Mouse (Mus musculus) kidney, adult 11 months (tissue): Measurements from ENCODE around the gene Dapp1.
"Not testable (repeated sequence)": the region's sequence is repeated elsewhere in the genome, so short reads cannot be mapped to it uniquely, and the experiment has no call there.

Experiments used
- DNase-seq: peaks from one replicate; pipeline ENCODE4 v3.0.0; 2022

The Dapp1 gene

DNA sequence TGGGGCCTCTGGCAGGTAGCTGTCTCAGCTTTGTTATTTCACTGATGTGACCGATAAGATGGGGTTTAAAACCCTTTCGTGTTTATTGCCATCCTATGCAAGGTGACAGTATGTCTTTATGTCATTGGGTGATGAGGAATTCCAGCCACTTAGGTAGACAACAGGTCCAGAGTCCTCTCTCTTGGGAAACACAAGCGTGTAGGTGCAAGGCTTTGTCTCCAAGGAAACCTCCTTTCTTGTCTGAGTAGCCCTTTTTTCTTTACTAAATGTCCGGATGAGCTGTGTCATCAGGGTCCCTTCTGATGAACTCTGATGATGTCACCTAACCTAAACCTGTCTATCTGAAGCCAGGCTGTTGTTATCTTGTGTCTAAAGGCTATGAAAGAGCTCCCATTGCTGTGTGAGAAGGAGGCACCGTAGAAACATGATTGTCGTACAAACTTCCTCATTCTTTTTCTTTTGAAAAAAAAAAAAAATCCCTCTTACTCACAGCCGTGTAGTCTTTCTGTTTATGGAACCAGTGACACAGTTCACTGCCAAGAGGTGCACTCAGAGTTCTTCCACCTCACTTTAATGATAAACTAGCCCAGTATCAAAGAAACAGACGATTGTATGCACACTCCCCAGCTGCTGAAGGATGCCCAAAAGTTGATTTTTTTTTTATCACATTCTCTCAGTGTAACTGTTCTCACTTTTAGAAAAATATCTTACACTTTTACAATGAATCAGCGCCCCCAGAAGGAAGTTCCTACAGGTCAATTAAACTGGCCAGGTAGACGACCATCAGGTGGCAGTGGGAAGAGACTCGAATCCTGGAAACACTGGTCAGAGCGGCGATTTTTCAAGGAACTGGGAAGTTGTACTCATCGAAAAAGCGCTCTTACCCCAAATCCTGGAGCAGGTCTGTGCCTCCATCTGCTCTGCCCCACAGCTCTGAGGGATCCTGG, 637 bp downstream of the Dapp1 start:
- DNase-seq, result no peak

DNA sequence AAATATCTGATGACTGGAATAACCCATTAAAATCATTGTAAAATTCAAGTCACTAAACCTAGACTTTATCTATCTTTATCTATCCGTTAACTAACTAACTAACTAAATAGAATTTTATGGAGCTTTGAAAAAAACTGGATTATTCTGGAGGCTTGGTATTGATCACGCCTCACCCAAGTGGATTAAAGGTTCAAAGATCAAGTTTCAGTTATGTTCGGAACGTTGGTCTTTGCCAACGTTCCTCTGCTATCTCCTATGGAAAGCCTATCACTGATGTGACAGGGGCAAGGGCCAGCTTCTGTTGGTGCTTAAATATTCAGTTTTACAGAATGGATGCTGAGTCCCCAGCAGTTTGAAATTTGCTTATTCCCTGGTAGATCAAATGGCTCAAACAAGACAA, 3.1 kb downstream of the Dapp1 start:
- DNase-seq, result no peak

DNA sequence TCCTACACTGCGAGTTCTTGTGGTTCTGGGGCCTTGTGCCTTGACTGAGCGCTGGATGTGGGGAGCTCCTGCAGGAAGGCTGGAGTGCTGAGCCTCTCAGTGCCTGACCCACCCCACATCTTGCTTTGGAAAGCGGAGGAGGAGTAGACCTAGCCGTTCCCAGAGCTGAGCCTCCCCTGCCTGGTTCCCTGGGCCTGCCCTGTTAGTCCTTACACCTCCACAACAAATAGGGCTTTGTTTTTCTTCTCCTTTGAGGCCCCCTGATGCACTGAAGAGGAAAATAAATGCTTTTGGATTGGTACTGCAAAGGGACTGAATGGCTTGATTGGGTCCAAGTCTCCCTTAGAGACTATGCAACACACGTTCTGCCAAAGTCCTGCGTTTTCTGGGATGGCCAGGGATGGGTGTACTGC, 3.7 kb downstream of the Dapp1 start:
- no peak for DNase-seq

- no peak for DNase-seq
Observed at GRCm38 (mm10) chr3:137976943-137977628, 4.3 kb downstream of the Dapp1 start.

- DNase-seq, result no peak
Observed at GRCm38 (mm10) chr3:137975856-137976423, 5.4 kb downstream of the Dapp1 start.

GRCm38 (mm10) chr3:137975435-137975834, 5.9 kb downstream of the Dapp1 start:
- no peak for DNase-seq

DNA sequence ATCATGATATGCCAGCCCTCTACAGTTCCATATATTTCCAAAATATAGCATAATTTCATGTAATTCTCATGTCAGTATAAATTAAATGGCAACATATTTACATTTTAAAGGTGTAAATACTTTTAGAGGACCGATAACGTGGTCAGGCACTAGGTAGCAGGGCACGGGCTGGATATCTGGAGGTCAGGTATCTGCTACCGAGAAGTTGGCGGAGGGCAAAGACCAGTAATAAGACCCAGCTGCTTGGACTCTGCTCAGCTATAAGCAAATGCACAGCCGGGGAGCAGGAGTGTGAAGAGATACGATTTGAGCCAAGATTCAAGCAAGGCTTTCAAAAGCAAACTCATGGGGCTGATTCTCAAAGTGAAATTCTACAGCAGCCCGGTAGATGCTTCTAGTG, 7.0 kb downstream of the Dapp1 start:
- DNase-seq, result no peak

GRCm38 (mm10) chr3:137972989-137973388, 8.4 kb downstream of the Dapp1 start:
- no peak for DNase-seq

GRCm38 (mm10) chr3:137972224-137972623, 9.1 kb downstream of the Dapp1 start:
- DNase-seq, result no peak

DNA sequence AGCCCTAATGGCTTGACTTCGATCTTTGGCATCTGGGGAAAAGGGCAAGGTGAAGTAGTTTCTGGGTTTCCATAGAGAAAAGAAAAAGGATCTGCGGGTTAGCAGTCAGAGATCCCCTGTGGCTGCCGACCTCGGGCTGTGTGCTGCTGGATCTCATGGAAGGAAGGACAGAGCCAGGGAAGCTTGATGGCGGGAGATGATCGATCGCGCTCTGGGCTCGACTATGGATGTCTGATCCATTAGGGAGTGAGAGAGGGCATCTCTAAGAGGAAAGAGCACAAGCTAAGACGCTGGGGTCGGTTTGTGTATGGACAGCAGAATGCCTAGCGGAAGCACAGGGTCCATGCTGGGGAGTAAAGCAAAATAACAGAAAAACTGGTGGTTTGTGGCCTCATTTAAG, 11.4 kb downstream of the Dapp1 start:
- no peak for DNase-seq

- no peak for DNase-seq
Observed at GRCm38 (mm10) chr3:137968820-137969486, 12.4 kb downstream of the Dapp1 start.

DNA sequence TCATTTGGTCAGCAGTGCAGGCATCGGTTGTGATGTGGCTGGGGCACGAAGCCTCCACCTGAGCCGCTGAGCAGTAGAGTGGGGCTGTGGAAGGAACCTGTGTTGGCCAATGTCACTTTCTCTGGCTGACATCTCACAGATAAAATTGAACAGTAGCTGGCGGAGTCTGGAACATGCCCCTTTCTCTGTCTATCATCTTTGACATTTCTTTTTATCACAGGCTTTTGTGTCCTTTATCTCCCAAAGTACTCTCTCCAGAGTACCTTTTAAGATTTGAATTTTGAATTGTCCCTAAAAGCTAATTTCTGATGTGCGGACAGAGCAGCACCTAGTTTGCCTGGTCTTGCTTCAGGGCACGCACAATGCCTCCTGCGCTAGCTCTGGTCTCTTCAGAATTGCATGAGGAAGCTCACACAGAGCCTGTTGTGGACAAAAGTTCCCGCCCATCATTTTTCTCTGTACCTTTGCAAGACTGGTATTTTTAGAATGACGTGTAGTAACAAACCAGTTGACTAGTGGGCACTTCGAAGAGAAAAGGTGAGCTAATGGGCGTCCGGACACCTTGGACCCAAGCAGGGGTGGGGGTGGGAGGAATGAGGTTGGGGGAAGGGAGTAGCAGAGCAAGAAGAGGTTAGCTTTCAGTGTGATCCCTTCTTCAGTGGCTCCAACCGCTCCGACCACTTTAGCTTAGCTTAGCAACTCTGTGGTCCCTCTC, 13.1 kb downstream of the Dapp1 start:
- DNase-seq, result no peak

GRCm38 (mm10) chr3:137964014-137964413, 17.3 kb downstream of the Dapp1 start:
- not testable (repeated sequence) for DNase-seq

DNA sequence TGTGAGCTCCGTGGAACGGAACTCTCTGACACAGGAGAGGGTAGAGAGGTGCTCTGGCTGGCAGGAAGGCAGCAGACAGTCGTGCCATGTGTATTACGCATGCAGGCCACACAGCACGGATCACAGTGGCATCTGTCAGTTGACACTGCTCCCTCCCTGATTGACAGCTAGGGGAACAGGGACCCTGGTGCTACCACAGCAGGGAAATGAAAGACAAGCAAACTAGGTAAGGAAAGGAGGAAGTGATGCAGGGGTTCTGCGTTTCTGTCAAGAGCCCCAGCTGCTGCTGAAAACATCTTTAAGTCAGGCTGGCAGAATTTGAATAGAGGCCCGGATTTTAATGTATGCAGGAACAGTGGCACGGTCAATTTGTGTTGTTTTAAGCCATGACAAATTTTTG, 17.8 kb downstream of the Dapp1 start:
- no peak for DNase-seq

- no peak for DNase-seq
Observed at GRCm38 (mm10) chr3:137961736-137962385, 19.5 kb downstream of the Dapp1 start.

- no peak for DNase-seq
Observed at GRCm38 (mm10) chr3:137959456-137959855, 21.9 kb downstream of the Dapp1 start.

GRCm38 (mm10) chr3:137958352-137958751, 23.0 kb downstream of the Dapp1 start:
- no peak for DNase-seq

DNA sequence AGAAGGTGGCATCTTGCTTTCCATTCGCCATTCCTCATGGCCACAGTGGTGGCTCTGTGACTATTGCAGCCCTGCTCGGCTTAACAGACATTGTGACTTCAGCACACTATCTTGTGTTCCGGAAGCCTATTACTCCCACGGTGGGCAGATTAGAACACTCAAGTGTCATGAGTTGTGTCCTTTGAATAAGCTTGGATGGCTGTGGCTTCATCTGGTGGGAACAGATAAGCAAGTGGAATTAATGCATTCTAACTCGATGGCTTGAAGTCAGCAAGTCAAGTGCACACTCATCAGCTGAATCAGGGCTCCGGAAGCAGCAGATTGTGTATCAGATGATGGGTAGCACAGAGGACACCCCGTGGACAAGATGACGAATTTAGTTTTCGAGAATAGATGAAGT, 23.5 kb downstream of the Dapp1 start:
- no peak for DNase-seq

GRCm38 (mm10) chr3:137955560-137956081, 25.7 kb downstream of the Dapp1 start:
- no peak for DNase-seq

GRCm38 (mm10) chr3:137954256-137954916, 27.0 kb downstream of the Dapp1 start:
- DNase-seq, result no peak
